Mouse (Mus musculus) adrenal gland, postnatal 25 days (tissue): Measurements from ENCODE around the gene Rps27. TPM values are rescaled to one million over a fixed set of nuclear protein-coding genes. Genes with fewer than 3 reads are reported as not detected.
A peak's percentile ranks its signal among the peaks of the same experiment; 100 is the strongest.

Experiments
- DNase-seq: peaks from one replicate; pipeline ENCODE4 v3.0.0; 2021; ENCODE audit warnings: mixed read lengths
- total RNA-seq: library from RNA; stranded (reverse); gene quantifications from 2 replicates; pipeline ENCODE4 v1.2.3, GENCODE M21; 2021

Rps27 gene
- total RNA-seq, 1 experiment from 2014 or later = 1,829 TPM

DNA sequence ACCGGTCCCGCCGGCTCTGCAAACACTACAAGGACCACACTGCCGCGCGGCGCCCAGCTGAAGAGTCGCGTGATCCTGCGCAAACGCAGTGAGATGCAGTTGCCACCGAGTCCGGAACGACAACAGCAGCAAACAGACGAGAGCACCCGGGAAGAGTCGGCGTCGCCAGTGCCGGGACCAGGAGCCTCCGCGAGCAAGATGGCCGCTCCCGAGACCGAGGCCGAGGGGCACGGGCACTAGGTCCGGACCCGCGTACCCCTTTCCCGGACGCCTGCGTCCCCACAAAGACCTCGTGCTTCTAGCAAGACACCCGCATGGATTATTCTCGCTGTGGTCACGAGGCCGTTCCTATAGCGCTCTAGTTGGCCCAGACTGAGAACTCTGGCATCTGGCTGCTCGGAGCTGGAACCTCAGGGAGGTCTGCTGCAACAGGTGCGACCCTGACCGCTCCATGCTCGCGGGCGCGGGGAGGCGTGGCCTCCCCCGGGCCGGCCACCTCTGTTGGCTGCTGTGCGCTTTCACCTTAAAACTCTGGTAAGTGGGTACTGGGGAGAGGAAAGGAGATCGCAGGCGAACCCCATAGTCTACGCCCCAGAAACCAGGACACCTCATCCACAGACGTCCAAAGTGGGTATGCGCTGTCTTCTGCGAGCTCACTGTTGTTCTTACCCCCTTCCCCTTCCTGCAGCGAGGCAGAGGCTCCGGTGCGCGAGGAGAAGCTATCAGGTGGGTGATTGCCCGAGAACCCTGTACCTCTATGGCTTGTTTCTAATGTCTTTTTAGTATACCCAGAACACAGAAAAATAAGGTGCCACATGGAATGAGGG, 18.3 kb upstream of the Rps27 start, which contains the start of gene Jtb:
TSS of gene Jtb (plus strand) at position 91 of the 827 bp plus-strand sequence.
- DNase-seq = peak; percentile 93

DNA sequence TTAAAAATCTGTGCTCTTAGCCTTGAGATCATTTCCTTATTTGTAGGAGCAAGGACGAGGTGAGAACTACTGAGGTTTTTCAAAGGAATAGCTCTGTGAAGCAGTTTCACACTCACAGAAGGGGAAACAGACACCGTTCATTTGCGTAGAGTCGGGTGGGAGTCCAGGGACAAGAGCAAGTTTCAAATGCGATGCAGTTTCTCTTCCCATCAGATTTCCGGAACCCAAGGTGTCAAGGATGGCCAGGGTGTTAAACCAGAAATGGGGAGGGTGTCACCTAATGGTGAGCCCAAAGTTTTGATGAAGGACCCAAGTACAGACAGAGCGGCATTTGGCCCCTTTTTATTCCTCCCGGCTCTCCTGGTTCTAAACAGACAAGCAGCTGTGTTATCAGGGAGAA, 17.6 kb upstream of the Rps27 start:
- DNase-seq = no peak

DNA sequence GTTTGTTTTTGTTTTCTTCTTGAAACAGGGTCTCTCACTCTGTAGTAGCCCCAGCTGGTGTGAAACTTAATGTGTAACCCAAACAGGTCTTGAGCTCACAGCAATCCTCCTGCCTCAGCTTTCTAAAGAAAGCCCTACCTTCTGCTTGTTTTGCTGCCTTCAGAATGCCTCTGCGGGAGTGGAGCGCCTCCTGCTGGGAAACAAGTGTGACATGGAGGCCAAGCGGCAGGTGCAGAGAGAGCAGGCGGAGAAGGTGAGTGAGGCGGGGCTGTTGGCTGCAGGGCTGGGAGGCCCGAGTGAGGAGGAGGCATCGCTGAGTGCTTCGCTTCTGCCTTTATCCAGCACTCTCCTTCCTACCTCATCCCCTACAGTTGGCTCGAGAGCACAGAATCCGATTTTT, 10.9 kb upstream of the Rps27 start:
- no peak for DNase-seq

DNA sequence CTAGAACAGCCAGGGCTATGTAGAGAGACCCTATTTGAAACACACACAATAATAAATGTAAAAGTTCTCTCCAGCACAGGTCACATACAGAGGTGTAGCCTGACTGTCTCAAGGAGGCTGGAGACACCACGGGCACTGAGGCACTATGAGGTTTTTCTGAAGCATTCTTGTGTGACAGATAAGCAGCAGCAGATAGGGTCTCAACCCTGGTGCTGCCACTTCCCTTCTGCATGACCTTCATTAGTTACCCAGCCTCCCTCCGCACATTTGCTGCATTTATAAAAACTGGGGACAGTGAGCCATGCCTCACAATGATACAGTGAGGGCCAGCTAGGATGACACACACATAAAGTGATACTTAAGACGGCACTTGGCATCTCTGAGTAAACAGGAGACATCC, 9.5 kb upstream of the Rps27 start:
- no peak for DNase-seq

DNA sequence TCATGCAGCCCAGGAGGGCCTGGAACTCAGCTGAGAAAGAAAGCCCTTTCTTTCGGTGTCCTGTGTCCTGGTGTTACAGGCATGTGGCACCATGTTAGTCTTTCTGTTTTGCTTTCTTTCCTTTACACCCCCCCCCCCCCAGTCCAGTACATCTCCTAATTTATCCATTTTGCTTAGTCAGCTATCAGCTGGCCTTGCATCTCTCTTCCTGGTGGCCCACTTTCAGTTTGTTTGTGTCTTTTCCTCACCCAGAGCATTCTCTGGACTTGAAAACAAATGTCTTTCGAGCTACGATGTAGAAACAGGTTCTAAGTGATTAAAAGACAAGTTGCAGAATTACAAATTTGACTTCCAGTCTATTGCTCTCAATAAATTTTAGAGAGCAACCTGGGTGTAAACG, 9.0 kb upstream of the Rps27 start:
- DNase-seq = no peak

DNA sequence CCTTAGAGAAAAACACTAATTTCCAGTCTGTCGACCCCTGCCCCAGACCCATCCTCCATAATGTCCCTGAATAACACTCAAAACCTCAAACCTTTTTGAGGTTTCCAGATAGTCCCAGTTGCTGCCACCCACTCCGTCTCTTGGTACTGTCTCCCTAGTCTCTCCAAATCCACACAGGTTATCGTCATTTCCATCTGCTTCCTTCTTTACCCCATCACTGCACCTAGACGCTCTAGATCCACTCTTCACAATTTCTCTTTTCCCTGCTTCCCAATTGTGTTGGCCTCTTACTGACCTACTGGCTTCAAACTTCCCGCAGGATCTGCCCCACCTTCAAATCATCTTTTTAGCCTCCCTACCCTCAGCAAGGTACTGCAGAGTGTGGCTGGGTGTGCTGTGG, 7.7 kb upstream of the Rps27 start:
- DNase-seq = no peak

DNA sequence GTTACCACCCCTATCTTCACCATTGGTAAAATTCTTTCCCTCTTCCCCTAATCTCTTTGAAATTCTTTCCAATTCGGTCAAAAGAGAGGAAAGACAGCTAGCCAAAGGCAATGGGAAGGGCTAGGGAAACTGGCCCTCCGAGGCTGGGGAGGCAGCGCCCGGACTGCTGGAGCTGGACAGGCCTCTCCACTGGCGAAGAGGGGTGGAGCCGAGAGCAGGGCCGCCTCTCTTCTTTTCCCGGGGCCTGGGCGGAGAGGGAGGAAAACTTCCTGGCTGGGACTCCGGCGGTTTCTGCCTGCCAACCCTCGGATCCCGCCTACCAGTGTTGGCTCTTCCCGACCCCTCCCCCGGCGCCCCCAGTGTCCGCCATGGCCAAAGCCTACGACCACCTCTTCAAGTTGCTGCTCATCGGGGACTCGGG, 7.1 kb upstream of the Rps27 start:
- DNase-seq = peak; percentile 86

DNA sequence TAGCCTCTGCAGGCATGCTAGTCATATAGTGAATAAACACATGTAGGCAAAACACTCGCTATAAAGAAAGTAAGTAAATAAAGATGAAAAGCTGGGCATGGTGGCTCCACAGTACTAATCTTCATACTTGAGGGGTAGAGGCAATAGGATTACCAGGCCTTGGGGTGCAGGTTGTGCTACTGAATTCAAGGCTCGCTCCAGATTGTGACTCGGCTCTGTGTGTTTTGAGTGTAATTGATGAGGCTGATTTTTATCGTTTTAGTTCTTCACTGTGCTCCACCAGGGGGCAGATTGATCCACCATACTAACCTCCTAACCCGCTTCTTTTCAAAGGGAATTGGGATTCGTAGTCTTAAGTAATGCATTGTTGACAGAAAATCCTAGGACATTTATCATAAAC, 6.6 kb upstream of the Rps27 start:
- peak; percentile 41 for DNase-seq

DNA sequence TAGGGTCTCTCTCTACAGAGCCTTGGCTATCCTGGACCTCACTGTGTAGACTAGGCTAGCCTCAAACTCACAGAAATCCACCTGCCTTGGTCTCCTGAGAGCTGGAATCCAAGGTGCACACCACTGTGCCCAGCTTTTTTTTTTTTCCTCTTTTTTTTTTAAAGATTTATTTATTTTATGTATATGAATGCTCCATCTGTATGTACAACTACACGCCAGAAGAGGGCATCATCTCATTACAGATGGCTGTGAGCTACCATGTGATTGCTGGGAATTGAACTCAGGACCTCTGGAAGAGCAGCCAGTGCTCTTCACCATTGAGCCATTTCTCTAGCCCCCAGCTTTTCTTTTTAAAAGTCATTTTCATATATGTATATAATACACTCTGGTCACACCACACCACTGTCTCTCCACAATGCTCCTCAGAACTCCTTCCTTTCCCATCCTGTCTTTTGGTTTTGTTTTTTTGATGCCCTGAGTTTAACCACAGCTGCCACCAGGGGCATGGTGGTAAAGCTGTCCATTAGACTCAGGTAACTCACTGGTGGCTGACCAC, 2.5 kb upstream of the Rps27 start:
- no peak for DNase-seq

DNA sequence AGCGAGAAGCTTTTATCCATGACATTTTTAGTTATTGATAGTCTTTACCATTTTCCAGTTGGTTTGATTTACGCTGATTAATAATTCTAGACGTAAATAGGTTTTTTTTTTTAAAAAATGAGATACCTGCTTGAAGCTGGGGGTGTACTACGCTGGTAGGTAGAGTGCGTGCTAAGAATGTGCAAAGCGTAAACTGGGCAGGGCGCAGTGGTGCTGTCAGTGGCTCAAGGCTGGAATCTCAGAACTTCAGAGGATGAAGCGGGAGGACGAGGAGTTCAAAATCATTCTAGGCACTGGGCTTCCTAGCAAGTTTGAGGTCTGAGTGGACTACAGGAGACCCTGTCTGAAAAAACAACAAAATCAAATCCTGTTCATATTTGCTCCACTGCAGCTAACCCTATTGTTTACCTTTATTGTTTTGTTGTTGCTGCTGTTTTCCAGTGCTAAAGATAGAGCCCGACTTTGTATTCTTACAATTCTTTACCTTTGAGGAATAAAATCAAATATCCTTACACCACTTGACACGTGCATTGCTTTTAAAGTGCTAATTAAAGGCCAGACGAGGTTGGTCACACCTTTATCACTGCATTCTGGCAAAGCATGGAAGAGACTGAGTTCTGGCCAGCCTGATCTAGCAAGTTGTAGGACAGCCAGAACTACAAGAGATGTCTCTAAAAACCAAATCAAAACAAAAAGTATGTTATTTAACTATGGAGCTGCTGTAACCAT, 669 bp upstream of the Rps27 start:
- peak; percentile 35 for DNase-seq

DNA sequence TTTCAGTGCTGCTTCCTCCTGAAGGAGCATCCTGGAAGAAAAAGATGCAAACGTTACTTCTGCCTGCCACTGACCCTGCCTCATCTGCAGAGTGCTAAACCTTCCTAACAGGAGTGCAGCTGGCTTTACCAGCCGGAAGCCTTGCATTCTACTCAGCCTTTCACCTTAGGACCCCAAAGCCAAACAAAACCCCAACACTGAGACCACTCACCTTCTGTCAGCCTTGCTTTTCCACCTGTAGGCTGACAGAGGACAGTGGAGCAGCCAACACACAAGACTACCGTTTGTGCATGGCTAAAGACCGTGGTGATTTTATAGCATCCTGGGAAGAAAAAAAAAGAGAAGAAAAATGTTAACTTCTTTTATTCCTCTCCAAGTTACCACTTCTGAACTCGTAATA, 728 bp downstream of the Rps27 start:
- no peak for DNase-seq

DNA sequence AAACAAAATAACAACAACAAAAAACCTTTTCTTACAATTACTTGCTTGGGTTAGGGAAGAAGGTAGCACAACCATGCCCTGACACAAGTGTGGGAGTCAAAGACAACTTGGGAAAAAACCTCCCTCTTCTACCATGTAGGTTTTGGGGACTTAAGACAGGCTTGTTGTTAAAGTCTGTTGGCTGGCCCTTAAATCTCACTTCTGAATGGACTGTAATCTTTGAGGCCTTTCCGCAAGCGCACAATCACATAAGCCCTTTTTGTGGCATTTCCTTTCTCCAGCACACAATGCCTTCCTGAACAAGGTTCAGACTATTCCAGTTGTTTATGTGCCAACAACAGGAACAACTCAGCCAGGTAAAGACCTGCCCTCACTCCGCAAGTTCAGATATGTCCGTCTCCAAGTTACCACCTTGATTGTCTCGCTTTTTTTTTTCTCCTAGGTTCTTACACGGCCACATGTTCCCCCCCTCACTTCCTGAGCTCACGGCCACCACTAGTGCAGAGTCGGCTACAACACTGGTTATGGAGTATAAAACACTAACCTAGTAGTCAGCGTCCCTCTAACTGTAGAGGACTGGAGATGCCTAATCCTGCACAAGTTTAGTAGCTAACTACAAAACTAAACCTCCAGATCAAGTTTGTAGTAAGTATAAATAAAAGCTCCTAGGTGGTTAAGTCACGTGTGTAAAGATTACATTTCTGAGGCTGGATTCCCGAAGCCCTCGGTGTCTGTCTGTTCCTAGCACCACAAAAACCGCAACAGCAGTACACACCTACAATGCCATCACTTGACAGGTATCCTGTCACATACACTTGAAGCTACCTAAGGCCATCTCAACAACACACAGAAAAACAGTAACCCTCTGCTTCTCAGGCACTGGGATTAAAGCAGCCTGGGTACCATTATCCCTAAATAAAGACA, 1.7 kb downstream of the Rps27 start:
- DNase-seq = no peak

DNA sequence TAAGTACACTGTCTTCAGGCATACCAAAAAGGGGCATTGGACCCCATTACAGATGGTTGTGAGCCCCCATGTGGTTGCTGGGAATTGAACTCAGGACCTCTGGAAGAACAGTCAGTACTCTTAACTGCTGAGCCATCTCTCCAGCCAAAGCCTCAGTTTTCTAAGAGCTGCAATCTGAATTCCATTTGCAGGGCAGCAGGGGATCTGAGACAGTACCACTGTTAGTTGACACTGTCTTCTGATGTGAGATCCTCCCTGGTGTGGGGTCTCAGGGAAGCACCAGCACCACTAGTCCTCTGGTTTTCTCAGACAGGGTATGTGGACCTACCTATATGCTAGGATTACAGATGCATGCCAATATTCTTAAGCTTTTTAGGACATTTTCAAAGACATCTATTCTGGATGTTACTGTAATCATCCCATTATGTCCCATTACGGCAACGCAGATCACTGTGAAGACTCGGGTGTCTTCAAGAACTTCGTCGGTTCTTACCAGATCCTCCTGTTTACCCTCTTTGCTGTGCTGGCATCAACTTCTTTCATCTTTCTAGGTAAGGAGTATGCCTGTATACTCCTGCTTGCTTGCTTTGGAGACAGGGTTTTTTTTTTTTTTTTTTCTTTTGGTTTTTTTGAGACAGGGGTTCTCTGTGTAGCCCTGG, 3.4 kb downstream of the Rps27 start:
- no peak for DNase-seq

DNA sequence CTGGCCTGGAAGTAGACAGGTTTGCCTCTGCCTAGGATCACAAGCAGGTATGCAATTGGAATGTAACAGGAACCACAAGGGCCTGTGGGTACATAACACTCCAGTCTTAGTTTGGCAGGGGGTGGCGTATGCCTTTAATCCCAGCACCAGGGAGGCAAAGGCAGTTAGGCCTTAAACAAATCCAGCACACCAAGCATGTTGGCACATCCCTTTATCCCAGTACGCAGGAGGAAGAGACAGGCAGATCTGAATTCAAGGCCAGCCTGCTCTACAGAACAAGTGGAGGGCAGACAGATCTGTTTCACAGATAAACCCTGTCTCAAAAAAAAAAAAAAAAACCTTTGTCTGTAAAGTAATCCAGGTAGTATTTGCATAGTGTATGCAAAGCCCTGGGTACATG, 4.8 kb downstream of the Rps27 start:
- no peak for DNase-seq

DNA sequence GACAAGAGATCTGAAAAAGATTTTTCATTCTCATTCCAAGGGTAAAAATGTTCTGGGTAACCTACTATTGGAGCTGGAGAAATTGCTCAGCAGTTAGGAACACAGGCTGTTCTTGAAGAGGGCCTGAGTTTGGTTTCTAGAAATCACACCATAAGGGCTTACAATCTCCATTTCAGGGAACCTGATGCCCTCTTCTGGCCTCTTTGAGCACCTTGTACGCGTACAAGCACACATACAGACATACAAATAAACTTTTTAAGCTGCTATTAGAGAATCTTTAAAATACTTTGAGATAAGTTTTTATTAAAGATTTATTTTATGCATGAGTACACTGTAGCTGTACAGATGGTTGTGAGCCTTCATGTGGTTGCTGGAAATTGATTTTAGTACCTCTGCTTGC, 8.9 kb downstream of the Rps27 start:
- DNase-seq = no peak

DNA sequence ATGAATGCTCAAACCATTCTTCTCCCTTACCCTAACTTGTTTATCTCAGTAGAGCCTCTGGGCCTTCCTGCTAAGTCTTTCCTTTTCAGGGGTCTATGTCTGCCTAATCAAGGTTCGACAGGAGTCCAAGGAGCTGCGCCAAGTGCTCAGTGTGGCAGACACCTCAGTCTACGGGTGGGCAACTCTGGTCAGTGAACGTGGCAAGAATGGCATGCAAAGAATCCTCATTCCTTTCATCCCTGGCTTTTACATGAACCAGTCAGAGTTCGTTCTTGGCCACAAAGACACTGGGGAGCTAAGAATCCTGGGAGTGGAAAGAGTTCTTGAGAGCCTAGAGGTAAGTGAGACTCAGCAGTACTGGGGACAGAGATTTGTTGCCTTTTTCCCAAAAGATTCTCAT, 9.8 kb downstream of the Rps27 start:
- no peak for DNase-seq

DNA sequence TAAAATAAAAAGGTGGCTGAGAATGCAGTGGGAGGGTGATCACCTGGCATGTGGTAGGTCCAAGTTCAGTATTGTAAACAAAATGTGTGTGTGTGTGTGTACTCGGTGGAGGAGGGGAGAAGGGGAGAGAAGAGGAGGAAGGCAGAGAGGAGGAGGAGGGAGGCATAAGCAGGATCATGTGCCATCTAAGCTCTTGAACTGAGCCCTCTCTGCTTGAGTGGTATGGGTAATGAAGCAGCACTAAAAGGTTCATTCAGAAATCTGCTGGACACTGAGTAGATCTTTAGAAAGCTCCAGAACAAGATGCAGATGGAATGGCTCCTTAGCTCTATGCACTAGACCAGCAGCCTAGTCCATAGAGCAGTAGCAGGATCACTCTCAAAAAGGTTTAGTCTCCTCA, 10.6 kb downstream of the Rps27 start:
- DNase-seq = no peak

DNA sequence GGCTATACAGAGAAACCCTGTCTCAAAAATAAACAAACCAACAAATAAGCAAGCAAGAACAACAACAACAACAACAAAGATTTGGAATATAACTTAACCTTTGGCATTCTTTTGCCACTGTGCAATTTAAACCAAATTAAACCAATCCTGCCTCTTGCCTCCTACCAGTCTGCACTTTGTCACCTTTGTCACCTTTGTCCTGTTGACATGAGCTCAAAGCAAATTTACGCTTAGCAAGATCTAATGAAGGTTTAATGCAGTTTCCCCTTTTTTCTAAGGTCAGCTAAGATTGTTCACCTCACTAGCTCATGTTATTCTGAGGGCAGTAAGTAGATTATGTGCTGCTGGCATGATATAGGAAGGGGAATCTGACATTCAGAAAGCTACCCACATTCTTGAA, 15.9 kb downstream of the Rps27 start:
- no peak for DNase-seq

DNA sequence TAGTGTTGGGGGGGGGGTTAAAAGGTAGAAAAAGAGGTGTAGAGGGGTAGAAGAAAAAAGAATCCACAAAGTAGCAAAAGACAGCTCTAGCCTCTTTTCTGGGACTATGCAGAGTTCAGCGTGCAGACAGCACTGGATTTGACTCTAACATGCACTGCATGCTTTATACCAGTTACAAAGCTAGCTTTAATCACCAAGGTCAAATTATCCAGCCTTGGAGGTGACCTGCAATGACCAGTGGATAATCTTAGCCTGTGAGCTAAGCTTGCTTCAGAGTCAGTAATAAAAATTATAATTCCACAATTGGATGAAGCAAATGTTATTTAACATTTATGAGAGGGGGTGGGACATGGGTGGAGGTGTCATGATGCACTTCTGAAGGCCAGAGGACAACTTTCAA, 17.8 kb downstream of the Rps27 start:
- no peak for DNase-seq

DNA sequence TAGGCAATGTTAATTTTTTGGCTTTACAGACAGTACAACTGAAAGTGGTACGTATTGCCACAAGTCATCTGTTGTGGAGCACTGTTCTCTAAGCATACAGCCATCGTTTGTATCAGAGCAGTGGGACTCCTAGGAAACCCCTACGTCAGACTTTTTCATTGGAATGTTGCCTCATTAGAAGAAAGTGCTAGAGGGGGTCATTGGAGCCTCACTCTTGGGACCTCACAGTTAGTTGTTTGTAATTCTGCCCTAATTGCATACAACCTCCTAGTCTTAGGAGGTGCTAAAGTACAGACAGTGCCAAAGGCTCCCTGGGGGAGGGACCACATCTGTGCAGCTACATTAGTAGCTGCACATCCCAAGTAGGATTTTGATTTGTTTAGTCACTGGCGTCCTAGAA, 18.7 kb downstream of the Rps27 start:
- no peak for DNase-seq

DNA sequence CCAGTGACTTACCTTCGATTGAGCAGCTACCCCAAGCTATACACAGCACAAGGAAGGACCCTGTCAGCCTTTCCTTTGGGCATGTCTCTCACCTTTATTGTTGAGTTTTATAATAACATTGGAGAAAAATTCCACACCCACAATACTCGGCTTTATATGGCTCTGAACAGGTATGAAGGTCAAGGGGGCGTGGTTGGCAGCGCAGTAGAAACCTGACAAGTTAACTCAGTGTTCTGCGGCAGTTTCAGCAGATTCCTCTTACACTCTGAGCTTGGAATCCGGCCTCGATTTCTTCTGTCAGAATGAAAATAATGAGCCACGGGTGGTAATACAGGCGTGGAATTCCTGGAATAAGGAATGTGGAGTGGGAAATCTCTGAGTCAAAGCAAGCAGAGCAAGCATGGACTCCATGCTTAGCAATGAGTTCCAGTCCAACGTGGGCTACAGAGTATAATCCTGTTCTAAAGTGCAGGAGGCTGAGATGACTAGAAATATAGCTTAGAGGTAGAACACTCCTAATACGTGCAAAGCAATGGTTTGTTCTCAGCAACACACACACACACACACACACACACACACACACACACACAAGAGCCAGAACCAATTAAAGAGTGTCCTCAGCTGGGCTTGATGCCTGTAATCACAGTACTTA, 22.5 kb downstream of the Rps27 start:
- DNase-seq = no peak
